Comparison of ENCODE assay signal across 8 mouse cellular contexts in genomic region chr7:113206644-113207470, GRCm38 (mm10). TPM values are rescaled to one million over a fixed set of nuclear protein-coding genes. Genes with fewer than 3 reads are reported as not detected.
DNase-seq lines count a peak whose midpoint lies in the region; ATAC-seq and TF ChIP-seq lines count a peak whose summit lies in the region.

Gene Arntl (plus strand): TSS chr7:113207465.

- H3K4me1 ChIP-seq in embryonic facial prominence, embryonic 13.5 days = peaks cover 10% of the 10 kb centered on the region
- H3K4me1 ChIP-seq in kidney, adult 2 months (ENCODE audit: control insufficient read depth, insufficient read depth, low read length) = peaks cover 14% of the 10 kb centered on the region; the same call in 1 of the 2 replicates
- peaks cover 14% of the 10 kb centered on the region for H3K4me1 ChIP-seq in limb, embryonic 12.5 days (replicated peaks)
- H3K4me1 ChIP-seq in midbrain, embryonic 15.5 days = peaks cover 32% of the 10 kb centered on the region
- H3K4me1 ChIP-seq in spleen, adult 2 months (ENCODE audit: control insufficient read depth, insufficient read depth, insufficient read length) = peaks cover 12% of the 10 kb centered on the region; the same call in 1 of the 2 replicates

- peak within 1 kb of the TSS; percentile 60; the same call in 1 of the 2 replicates for H3K27ac ChIP-seq in embryonic facial prominence, embryonic 13.5 days
- peak within 1 kb of the TSS; percentile 67 for H3K27ac ChIP-seq in kidney, adult 2 months (ENCODE audit: insufficient read depth, low read depth, low read length)
- H3K27ac ChIP-seq in limb, embryonic 12.5 days = peak within 1 kb of the TSS; percentile 56
- peak within 1 kb of the TSS; percentile 92 for H3K27ac ChIP-seq in midbrain, embryonic 15.5 days
- H3K27ac ChIP-seq in spleen, adult 2 months (ENCODE audit: insufficient read depth, low read length) = peak within 1 kb of the TSS; percentile 82

- H3K9ac ChIP-seq in embryonic facial prominence, embryonic 13.5 days = peak within 1 kb of the TSS; percentile 77
- H3K9ac ChIP-seq in limb, embryonic 12.5 days (replicated peaks) = peak within 1 kb of the TSS; percentile 69
- H3K9ac ChIP-seq in midbrain, embryonic 15.5 days = peak within 1 kb of the TSS; percentile 81

- peaks cover 77% of the 10 kb centered on the region for H3K27me3 ChIP-seq in embryonic facial prominence, embryonic 13.5 days
- H3K27me3 ChIP-seq in kidney, adult 2 months (replicated peaks; ENCODE audit: control insufficient read depth, insufficient read depth, low read length) = no peaks in the 10 kb centered on the region
- H3K27me3 ChIP-seq in limb, embryonic 12.5 days = peaks cover 76% of the 10 kb centered on the region
- peaks cover 47% of the 10 kb centered on the region for H3K27me3 ChIP-seq in midbrain, embryonic 15.5 days (replicated peaks)
- peaks cover 7% of the 10 kb centered on the region for H3K27me3 ChIP-seq in spleen, adult 2 months (ENCODE audit: control insufficient read depth, insufficient read depth, low read length)

- H3K4me3 ChIP-seq in embryonic facial prominence, embryonic 13.5 days = peak within 1 kb of the TSS; percentile 84
- H3K4me3 ChIP-seq in kidney, adult 2 months (ENCODE audit: insufficient read depth, low read depth, low read length) = peak within 1 kb of the TSS; percentile 94
- H3K4me3 ChIP-seq in limb, embryonic 12.5 days (replicated peaks) = peak within 1 kb of the TSS; percentile 80
- H3K4me3 ChIP-seq in midbrain, embryonic 15.5 days = peak within 1 kb of the TSS; percentile 90
- peak within 1 kb of the TSS; percentile 79 for H3K4me3 ChIP-seq in spleen, adult 2 months (ENCODE audit: extremely low read depth, insufficient read depth, insufficient read length)

- no peaks in the 10 kb centered on the region for H3K36me3 ChIP-seq in embryonic facial prominence, embryonic 13.5 days
- no peaks in the 10 kb centered on the region for H3K36me3 ChIP-seq in kidney, adult 2 months (ENCODE audit: control insufficient read depth, insufficient read depth, low read length)
- no peaks in the 10 kb centered on the region for H3K36me3 ChIP-seq in limb, embryonic 12.5 days
- no peaks in the 10 kb centered on the region for H3K36me3 ChIP-seq in midbrain, embryonic 15.5 days (replicated peaks)
- no peaks in the 10 kb centered on the region for H3K36me3 ChIP-seq in spleen, adult 2 months (ENCODE audit: control insufficient read depth, insufficient read depth, low read length)

- ATAC-seq in embryonic facial prominence, embryonic 13.5 days (ENCODE audit: insufficient number of reproducible peaks, insufficient read depth, low FRiP score, low TSS enrichment, low read depth) = peak; percentile 98
- peak; percentile 98 for ATAC-seq in limb, embryonic 12.5 days (ENCODE audit: insufficient number of reproducible peaks, insufficient read depth, low FRiP score, low TSS enrichment, low read depth)
- ATAC-seq in midbrain, embryonic 15.5 days (replicated peaks) = peak; percentile 98

- DNase-seq in 3134 (ENCODE audit: extremely low read depth, insufficient read length, low spot score) = peak; percentile 98
- DNase-seq in adrenal gland, postnatal 36 days = peak; percentile 96 to 97
- peak; percentile 97 to 99 for DNase-seq in heart, adult 18-20 months
- DNase-seq in kidney, adult 2 months = peak; percentile 100
- peak; percentile 89 to 99 for DNase-seq in spleen, adult 2 months (ENCODE audit: low read depth in 1 of 2, low spot score in 2 of 2)

- TF ChIP-seq POLR2A in kidney, adult 2 months (IDR thresholded peaks at IDR 0.05; ENCODE audit: low read depth, low read length) = peak; percentile 79
- TF ChIP-seq POLR2A in spleen, adult 2 months (IDR thresholded peaks at IDR 0.05; ENCODE audit: low read depth, low read length) = peak; percentile 83

- H3K9me3 ChIP-seq in embryonic facial prominence, embryonic 13.5 days = no peaks in the 10 kb centered on the region
- H3K9me3 ChIP-seq in limb, embryonic 12.5 days = no peaks in the 10 kb centered on the region
- H3K9me3 ChIP-seq in midbrain, embryonic 15.5 days = no peaks in the 10 kb centered on the region

- no peak for TF ChIP-seq CTCF in kidney, adult 2 months (conservative IDR thresholded peaks at IDR 0.05; ENCODE audit: insufficient read depth, insufficient read length, low read depth, low read length)
- no peak for TF ChIP-seq CTCF in spleen, adult 2 months (IDR thresholded peaks at IDR 0.05; ENCODE audit: extremely low read depth, insufficient read depth, insufficient read length, insufficient replicate concordance)

- under 1% methylated on average over 52 of the region's 52 CpGs for WGBS in embryonic facial prominence, embryonic 13.5 days
- under 1% methylated on average over 52 of the region's 52 CpGs for WGBS in kidney, adult 2 months
- under 1% methylated on average over 52 of the region's 52 CpGs for WGBS in limb, embryonic 12.5 days
- WGBS in midbrain, embryonic 15.5 days = under 1% methylated on average over 52 of the region's 52 CpGs
- 1% methylated on average over 52 of the region's 52 CpGs for WGBS in spleen, adult 2 months

- H3K4me2 ChIP-seq in embryonic facial prominence, embryonic 13.5 days = peak within 1 kb of the TSS; percentile 83
- peak within 1 kb of the TSS; percentile 88 for H3K4me2 ChIP-seq in limb, embryonic 12.5 days
- H3K4me2 ChIP-seq in midbrain, embryonic 15.5 days = peak within 1 kb of the TSS; percentile 85

RNA-seq across cellular contexts. Expression of gene Arntl, which starts in this region (rescaled TPM):
- total RNA-seq in adrenal gland, postnatal 36 days (2021) = 10 to 100 TPM in 1 of 2 experiments, 1 to 10 TPM in 1; 8.9 to 32.5 TPM
- polyA plus RNA-seq in embryonic facial prominence, embryonic 13.5 days (2015; fragmentation: Nextera tagmentation; extraction: Ambion mirVana) = 8.8 and 8.9 TPM in 2 replicates
- 10 to 100 TPM; 18.5 to 22.6 TPM for total RNA-seq in heart, adult 18-20 months (2021)
- 6.0 and 7.3 TPM in 2 replicates for polyA plus RNA-seq in kidney, adult 2 months (2012; rRNA removed)
- polyA plus RNA-seq in limb, embryonic 12.5 days (2016; fragmentation: Nextera tagmentation; extraction: Ambion mirVana) = 7.4 and 7.9 TPM in 2 replicates
- polyA plus RNA-seq in midbrain, embryonic 15.5 days (2015; fragmentation: Nextera tagmentation; extraction: Ambion mirVana) = 15.4 and 16.7 TPM in 2 replicates
- 5.4 and 6.3 TPM in 2 replicates for polyA plus RNA-seq in spleen, adult 2 months (2012; rRNA removed)

Comparison
In these comparisons a context has a peak if more than half of its experiments do, and no peak if none do; other contexts are left out.
1. Peak in every context shown above with its lines: DNase-seq, ATAC-seq, H3K4me3 ChIP-seq and H3K27ac ChIP-seq.